Mouse (Mus musculus) Muller cell, postnatal 12 days (primary cell): ENCODE results near the gene Sik3.
A peak's percentile ranks its signal among the peaks of the same experiment; 100 is the strongest.
"Not testable (repeated sequence)": the region's sequence is repeated elsewhere in the genome, so short reads cannot be mapped to it uniquely, and the experiment has no call there.

Experiments
- DNase-seq: peaks from one replicate; pipeline ENCODE4 v3.0.0-alpha.2; 2015; ENCODE audit errors: inconsistent ontology term

The Sik3 gene

DNA sequence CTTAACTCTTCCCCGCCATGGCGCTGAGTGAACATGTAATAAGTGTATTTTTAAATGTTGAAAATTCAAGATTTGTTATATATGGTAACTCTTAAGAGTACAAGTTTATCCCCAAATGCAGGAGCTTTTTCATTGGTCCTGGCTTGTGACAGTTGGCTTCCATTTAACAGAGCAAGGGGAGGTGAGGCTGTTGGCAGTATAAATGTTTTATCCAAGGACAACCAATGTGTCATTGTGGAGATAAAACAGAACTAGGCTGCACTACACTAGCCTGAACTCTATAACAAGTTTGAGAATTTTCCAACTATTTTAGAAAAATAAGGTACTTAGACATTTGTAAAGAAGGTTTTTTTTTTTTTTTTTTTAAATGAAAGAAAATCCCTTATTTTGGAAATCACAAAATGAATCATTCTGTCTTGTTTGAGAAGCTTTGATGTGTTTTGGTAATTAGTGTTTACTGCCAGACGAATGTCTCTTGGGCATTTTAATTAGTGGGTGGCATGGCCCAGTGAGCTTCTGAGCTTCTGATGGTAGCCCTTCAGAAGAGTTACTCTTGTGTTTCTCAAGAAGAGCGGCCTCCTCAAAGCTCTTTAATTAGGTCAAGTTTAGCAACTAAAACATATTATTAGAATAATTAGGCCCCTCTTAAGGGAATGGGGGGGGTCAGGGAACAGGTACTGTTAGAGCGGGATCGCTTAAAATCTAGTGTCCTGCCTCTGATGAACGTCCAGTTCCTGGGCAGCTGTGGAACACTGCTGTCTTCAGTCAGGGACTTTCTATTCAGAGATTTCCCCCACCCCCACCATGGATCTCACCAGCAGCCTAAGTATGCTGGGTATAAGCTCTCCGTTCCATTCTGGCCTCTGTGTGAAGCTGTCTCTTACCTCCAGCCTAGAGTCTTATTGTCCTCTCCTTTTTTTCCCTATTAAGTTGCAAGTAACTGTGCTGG is 139.7 kb downstream of the Sik3 start:
- peak; percentile 84 for DNase-seq

DNA sequence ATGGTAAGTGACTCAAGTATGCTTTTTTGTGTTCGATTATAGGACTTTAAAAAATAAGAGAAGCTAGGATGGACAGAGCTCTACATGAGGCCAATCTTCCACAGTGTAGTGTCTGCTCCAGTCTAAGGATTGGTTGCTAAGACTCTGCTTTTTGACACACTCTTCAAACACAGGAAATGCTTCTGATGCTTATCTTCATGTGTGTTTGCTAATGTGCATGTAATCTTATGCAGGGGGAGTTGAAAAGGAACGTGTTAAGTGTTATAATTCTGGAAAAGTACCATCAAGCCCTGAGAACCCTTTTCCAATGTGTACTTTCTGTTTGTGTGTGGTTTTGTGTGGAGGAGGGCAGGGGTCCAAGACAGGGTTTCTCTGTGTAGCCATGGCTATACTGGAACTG is 141.8 kb downstream of the Sik3 start:
- DNase-seq, result no peak

DNA sequence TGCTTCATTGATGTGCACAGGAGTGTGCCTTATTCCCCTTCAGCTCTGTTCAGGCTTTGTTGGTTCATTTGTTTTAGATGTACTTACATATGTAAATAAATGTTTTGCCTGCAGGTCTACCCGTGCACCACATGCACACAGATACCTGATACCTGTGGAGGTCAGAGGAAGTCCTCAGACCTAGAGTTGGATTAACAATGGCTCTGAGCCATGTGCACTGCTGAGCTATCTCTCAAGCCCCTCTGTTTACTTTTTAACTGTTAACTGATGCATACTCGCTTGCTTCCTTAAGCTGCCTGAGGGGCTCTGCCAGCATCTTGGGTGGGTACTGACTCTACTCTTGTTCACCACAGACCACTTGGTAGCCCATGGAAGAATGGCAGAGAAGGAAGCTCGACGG is 142.4 kb downstream of the Sik3 start:
- no peak for DNase-seq

DNA sequence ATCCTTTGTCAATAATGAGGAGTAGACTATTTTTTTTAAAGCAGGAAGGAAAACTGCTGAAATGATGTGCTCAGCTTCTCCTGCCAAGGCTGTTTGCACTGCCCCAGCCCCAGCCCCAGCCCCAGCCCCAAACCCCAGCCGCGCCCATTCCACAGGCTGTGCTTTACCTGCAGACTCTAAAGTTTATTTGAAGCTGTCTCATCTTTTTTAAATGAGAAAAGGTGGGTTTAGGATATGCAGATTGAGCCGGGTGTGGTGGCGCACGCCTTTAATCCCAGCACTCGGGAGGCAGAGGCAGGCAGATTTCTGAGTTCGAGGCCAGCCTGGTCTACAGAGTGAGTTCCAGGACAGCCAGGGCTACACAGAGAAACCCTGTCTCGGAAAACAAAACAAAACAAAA is 143.2 kb downstream of the Sik3 start:
- DNase-seq, result not testable (repeated sequence)

DNA sequence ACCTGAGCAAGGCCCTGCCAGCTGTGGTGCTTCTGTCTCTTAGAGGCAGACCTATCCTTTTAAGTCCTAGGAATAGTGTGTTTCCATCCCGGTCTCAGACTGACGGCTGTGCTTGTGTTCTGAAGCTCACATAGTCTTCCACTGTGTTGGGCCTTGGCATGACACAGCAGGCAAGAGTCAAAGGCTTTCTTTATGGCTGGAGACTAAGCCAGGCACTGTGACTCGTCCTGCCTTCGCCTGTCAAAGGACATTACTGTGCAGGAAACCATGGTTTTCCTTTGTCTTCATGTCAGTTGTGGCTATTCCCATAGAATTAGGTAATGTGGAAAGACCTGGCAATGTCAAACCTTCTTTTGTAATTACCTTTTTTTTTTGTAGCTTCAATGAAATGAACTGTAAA is 144.1 kb downstream of the Sik3 start:
- peak; percentile 77 for DNase-seq

DNA sequence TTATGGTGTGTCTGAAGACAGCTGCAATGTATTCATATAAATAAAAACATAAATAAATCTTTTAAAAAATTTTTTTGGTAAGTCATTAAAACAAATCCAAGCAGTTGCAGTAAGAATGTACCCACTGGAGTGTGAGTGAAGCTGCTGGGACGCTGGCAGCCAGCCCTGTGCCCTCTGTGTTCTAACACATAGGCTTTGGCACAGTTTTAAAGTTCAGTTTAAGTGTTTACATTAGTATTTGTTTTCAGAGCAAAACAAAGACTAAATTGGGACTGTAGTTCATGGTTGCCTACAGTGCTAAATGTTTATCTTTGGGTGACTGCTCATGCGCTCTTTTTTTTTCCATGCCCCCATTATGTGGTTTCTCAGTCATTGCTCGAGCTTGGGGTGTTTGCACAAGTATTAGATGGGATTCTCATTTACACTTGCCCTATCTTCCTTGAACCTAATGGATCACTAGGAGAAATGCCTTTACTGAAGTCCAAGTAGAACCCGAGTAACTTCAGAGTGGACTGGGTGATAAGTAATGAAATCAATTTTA is 145.7 kb downstream of the Sik3 start:
- peak; percentile 12 for DNase-seq

DNA sequence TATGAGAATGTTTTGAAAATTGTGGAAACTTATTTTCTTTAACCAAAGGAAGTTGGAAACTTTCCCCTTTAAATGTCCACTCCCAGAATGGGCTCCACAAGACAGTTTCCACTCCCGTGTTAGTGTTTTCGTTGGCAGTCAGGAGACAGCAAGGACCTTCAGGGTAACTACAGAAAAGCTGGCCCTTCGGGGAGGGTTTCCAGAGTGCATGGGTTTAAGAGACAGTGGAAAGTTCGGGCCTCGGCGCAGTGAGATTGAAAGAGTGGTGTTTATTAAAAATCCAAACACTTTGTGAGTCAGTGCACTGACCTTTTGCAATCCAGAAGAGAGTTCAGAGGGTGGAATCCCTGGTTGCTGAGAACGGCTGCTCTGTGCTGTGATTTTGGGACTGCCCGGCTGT is 150.8 kb downstream of the Sik3 start:
- DNase-seq, result no peak

DNA sequence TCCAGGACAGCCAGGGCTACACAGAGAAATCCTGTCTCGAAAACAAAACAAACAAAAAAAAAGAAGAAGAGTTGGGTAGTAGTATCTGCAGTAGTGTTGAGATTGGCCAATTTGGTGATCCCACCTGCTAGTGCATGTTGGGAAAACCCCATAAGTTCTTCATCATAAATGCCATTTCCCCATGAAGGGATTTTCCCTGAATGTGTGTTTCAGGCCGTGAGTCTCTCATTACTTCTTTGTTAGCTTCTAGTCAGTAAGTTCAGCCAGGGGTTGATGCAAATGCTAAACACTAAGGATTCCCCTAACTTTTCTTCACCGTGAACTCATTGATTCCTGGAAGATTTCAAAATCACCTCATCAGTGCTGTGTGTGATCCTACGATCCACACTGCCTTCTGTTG is 156.2 kb downstream of the Sik3 start:
- no peak for DNase-seq

DNA sequence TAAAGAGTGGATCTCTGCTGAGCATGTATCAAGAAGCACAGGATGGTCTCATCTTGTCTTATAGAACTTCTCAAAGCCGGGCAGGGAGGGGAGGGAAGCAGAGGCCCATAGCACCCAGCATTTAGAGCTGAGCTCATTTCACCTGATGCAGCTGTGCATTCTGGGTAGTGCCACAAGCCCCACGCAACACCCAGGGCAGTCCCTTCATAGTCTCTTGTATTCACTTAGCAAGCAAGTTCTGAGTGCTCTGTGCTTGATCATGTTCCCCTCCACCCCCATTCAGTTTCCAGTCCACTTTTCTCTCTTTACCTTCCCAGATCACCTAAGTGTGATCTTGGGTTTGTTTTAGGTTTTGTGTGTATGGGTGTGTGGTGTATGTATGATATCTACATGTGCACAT is 159.6 kb downstream of the Sik3 start:
- no peak for DNase-seq

DNA sequence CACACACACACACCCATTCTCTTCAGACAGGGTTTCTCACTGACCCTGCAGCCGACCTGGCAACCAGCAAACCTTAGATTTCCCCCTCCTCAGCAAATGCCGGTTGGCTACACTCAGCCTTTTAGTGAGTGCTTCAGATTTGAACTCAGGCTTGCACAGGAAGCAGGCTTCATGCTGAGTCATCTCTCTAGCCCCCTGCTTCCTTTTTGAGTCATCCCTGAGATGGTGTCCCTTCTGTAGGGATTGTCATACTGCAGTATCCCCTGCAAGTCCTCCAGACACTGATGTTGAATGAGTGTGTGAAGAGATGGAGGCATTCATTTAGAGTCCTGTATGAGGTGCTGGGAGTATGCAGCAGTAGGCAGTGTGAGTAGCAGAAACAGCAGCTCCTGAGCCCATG is 160.3 kb downstream of the Sik3 start:
- no peak for DNase-seq

DNA sequence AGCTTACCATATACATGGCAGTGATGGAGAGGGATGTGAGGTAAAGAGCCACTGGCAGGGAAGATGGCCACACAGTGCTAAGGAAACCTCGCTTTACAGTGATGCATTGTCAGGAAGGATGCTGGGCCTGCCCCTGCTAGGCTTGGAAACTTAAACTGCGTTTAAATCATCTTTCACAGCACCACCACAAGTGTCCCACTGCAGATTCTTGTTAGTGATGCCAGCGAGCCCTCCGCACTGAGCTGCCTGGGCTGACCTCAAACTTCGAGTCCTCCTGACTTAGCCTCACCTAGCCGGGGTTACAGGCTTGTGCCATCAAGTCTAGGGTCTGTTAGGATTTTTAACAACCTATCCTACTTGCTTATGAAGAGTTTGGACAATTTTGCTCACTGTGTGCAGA is 161.3 kb downstream of the Sik3 start:
- no peak for DNase-seq

DNA sequence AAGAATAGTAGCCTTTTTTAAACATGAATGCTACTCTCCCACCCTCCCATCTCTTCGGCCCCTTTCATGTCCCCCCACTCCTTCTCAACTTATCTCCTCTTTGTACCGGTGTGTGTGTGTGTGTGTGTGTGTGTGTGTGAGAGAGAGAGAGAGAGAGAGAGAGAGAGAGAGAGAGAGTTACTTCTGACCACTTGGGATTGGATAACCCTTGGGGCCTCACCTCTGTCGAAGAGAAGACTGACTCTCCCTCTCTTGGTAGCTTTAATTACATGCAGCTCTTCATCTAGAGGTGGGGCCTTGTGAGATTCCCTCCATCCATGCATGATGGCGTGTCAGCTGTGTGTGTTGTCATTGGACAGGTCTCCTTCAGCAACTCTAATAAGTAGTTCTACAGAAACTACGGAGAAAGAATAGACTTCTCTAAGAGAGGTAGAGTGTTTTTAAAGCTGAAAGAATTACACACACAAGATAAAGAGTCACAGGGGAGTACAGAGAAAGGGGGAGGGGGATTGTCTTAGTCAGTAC is 162.2 kb downstream of the Sik3 start:
- no peak for DNase-seq

DNA sequence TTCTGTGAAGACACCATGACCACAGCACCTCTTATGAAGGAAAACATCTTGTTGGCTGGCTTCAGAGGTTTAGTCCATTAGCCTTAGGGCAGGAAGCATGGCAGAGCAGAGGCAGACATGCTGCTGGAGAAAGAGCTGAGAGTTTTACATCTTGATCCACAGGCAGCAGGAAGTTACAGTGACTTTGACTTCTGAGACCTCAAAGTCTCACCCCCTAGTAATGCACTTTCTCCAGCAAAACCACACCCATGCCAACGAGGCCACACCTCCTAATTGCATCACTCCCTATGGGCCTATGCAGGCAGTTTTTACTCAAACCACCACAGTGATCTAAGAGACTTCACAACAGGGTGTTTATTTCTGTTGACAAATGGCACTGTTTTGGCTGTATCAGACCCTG is 162.7 kb downstream of the Sik3 start:
- DNase-seq, result no peak

DNA sequence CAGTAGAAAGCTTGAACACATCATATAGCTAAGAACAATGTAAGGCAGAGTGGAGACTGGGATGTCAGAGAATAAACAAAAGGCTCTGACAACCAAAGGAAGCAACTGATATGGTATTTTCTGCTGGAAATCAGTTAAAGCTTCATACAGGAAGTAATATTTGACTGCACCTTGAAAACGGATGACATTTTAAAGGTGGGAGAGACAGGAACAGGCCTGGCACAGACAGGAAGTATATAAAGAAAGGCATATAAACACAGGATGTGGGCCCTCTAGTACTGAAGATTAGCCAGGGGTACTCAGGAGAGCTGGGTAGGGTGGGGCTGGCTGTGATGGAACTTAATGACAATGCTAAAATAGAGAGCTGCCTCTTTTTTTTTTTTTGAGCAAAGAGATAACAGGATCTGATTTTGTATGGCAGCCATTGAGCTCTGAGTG is 163.3 kb downstream of the Sik3 start:
- DNase-seq, result no peak

DNA sequence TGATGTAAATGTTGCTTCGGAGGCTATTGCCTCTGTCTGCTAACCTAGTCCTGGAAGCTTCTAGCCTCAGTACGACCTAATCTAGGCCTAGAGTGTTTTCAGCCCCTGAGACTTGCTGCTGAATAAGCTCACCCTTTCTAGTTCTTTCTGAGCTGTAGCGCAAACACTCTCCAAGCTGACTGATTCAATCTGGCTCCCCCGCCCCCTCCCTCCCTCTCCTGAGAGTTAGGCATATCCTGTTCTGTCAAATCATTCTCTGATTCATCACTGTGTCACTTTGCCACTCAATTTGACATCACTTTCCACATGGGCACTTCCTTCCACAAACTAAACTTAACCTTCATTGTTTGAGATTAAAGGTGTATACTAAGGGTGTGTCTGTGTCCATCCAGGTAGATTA is 164.0 kb downstream of the Sik3 start:
- no peak for DNase-seq

DNA sequence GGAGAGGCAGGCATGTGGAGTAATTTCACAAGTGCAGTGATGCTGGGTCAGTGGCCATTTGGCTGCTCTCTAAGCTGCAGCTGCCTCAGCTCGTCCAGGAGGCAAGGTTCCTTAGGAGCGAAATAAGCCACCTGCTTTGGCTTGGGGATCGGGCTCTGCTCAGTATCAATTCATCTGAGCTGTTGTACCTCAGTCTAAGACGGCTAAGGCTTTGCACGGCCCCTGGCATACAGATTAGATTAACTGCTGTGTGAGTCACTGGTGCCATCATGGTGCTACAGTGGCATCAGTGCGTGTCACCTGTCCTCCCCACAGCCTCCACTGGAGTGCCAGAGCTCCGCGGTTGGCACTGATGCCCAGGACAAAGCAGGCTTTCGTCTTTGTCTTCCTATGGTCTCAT is 166.0 kb downstream of the Sik3 start:
- no peak for DNase-seq

DNA sequence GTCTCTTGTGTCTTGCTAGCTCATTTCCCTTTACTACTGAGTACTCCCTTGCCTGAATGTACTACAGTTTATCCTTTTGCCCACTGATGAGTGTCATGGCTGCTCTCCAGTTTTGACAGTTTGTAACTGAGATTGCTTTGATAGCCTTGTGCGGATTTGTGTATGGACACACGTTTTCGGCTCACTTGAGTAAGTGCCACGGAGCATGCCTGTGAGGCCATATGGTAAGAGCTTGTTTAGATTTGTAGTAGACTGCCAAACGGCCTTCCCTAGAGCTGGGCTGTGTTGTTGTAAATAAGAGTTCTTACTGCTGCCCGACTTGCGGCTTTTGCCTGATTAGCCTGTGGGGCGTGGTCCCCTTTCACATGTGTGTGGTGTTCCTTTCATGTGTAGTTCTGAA is 168.7 kb downstream of the Sik3 start:
- no peak for DNase-seq

DNA sequence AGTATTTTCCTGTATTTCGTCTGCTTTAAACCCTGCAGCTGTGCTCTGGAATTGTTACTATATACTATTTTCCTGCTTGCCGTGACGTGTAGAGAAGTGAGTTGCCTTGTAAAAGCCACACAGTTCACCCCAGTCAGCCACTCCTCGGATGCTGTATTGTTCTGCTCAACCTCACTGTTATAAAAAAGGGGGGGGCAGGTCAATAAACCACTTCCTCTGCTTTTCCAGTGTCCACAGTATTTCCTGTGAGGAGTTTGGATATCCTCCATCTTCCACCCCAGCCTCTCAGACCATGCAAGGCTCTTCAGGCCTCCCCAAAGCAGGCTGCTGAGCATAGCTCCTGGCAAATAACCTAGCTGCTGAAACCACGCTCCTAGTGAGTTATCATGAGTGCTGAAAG is 171.9 kb downstream of the Sik3 start:
- DNase-seq, result no peak

DNA sequence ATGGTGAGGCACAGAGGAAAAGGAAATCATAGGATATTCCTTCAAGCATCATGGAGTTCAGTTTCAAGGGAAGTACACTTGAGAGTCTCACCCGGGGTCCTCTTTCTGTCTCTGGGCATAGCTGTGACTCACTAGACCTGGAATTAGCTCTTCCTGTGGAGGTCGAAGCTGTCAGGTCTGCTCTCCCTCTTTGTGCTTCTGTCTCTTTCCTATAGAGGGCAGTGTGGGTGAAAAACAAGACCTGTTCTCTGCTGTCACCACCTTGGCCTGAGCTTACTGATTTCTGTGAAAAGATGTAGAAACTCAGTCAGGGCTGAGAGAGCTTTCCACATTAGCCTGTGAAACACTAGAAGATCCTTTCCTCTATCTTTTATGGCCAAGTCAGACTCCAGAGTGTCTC is 172.6 kb downstream of the Sik3 start:
- DNase-seq, result peak; percentile 35

DNA sequence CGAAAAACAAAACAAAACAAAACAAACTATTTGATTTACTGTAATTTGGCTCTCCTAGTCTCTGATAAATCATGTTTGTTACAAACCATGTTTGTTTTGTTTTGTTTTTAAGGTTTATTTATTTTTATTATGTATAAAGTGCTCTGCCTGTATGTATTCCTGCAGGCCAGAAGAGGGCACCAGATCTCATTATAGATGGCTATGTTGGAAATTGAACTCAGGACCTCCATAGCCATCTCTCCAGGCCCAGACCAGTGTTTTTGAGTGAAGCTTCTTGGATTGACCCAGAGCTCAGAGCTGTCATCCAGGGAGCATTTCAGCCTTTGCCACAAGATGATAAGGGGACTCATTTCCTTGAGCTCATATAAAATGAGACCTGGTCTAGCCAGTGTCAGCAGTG is 173.8 kb downstream of the Sik3 start:
- no peak for DNase-seq

DNA sequence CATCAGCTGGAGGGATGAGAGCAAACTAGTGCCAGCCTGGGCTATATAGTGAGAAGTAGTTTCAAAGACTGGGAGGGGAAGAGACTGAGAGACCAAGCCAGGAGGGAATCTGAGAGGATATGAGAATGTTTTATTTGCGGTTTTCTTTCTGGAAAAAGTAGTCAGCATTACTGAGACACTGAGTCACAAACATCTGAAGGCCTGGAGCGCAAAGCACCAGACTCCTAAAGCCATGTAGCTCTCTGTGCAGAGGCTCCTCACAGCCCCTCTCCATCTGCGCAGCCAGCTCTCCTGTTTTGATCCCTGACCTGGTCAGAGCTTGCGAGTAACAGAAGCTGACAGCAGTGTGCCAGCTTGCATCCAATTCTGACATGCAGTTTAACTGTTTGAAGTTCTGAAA is 175.8 kb downstream of the Sik3 start:
- DNase-seq, result peak; percentile 48

DNA sequence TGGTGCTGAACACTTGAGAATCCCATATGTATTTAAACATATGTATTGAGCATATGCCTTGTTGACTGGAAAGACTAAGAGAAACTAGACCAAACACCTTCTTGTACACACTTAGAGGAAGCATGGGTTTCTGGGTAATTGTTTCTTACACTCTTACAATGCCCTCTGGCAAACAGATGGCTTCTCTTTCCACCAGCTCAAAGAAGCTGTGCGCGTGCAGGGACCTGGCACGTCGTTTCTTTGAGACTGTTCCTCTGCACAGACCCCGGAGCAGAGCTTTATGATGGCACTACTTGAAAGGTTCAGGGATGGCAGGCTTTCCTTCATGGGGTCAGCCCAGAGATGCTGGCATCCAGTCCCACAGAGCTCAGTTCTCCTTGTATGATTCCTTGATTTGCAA is 176.3 kb downstream of the Sik3 start:
- DNase-seq, result no peak

DNA sequence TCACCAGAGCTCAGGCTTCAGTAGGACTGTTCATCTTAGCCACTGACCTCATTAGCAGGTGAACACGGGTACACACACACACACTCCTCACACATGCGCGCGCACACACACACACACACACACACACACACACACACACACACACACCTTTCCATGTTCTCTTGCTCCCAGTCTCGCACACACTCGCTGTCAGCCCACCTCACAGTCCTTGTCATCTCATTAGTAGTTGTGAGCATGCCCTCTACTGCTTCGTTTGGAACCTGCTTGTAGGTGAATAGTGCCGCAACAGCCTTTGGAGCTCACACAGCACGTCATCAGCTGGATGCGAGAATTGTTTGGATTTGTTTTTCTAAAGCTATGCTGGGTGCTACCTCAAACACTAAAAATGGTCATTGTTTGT is 176.8 kb downstream of the Sik3 start:
- no peak for DNase-seq
